Mouse (Mus musculus): ENCODE data around the gene Tmc5. TPM values are rescaled to one million over a fixed set of nuclear protein-coding genes. Genes with fewer than 3 reads are reported as not detected.

The Tmc5 gene
- total and polyA plus RNA-seq, 3 experiments = not detected

DNA sequence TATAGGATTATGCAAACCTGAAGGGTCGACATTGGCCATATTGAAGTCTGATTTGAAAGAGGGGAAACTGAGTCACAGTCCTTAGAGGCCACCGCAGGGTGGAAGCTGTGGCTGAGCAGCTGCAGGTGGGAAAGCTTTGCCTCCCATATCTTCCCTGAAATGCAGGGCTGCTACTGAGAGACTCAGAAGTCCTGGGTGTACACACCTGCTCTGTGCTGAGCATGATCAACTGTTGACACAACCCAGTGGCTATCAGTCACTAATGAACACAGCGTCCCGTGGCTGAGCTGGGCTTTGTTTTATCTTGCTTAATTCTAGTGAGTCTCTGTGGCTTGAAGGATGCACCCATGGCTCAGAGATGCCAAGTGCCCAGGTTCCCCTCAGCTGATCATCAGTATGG, 53.0 kb downstream of the Tmc5 start:
- H3K4me3 ChIP-seq (ENCODE audit: control insufficient read depth in 1 of 2, insufficient read depth in 1 of 2, low read depth in 2 of 2, low read length in 2 of 2) = no peak overlapping the region
- no peak overlapping the region for H3K9ac ChIP-seq (ENCODE audit: control insufficient read depth, low read depth, low read length, poor library complexity, severe bottlenecking)
- H3K4me1 ChIP-seq (ENCODE audit: control insufficient read depth in 1 of 2, insufficient read depth in 2 of 2, low read length in 2 of 2) = no peaks in the 10 kb centered on the region
- H3K79me2 ChIP-seq (ENCODE audit: control insufficient read depth, insufficient read depth, low read length, poor library complexity) = no peaks in the 10 kb centered on the region
- no peaks in the 10 kb centered on the region for H3K9me3 ChIP-seq (replicated peaks; ENCODE audit: insufficient read depth, low read length)
- no peaks in the 10 kb centered on the region for H3K27me3 ChIP-seq (ENCODE audit: control insufficient read depth in 1 of 2, insufficient read depth in 2 of 2, low read length in 2 of 2)
- TF ChIP-seq MYB (IDR thresholded peaks at IDR 0.05; ENCODE audit: low read depth, low read length) = no peak
- TF ChIP-seq UBTF (IDR thresholded peaks at IDR 0.05; ENCODE audit: borderline replicate concordance, insufficient read depth, low read depth, low read length) = no peak
- no peak for TF ChIP-seq POLR2AphosphoS2 (IDR thresholded peaks at IDR 0.05; ENCODE audit: low read length)
- no peak for TF ChIP-seq ETS1 (IDR thresholded peaks at IDR 0.05; ENCODE audit: low read depth, low read length)
- no peak for TF ChIP-seq HCFC1 (IDR thresholded peaks at IDR 0.05; ENCODE audit: low read depth, low read length)
- no peak for TF ChIP-seq GABPA (IDR thresholded peaks at IDR 0.05; ENCODE audit: low read depth, low read length)
- no peak for TF ChIP-seq SIN3A (IDR thresholded peaks at IDR 0.05; ENCODE audit: low read length)
- no peak for TF ChIP-seq GATA1 (IDR thresholded peaks at IDR 0.05; ENCODE audit: low read depth, low read length)
- TF ChIP-seq TBP (IDR thresholded peaks at IDR 0.05; ENCODE audit: low read depth, low read length) = no peak
- no peak for TF ChIP-seq MAZ (IDR thresholded peaks at IDR 0.05; ENCODE audit: low read depth, low read length)
- no peak for TF ChIP-seq USF1 (IDR thresholded peaks at IDR 0.05; ENCODE audit: low read depth, low read length)
- TF ChIP-seq KAT2A (conservative IDR thresholded peaks at IDR 0.05; ENCODE audit: low read depth, low read length) = no peak
- TF ChIP-seq JUND (IDR thresholded peaks at IDR 0.05; ENCODE audit: low read depth, low read length) = no peak
- no peak for TF ChIP-seq POLR2A (IDR thresholded peaks at IDR 0.05; ENCODE audit: control insufficient read depth in 1 of 2, insufficient read depth in 1 of 2, low read depth in 1 of 2, low read length in 2 of 2, poor library complexity in 1 of 2)
- TF ChIP-seq MYC (IDR thresholded peaks at IDR 0.05; ENCODE audit: low read depth, low read length) = no peak
- no peak for TF ChIP-seq CHD2 (IDR thresholded peaks at IDR 0.05; ENCODE audit: low read length)
- no peak for TF ChIP-seq MEF2A (IDR thresholded peaks at IDR 0.05; ENCODE audit: extremely low read depth, insufficient replicate concordance, low read depth, low read length, poor library complexity, severe bottlenecking)
- no peak overlapping the region for H3K27ac ChIP-seq (ENCODE audit: control insufficient read depth, low read depth, low read length)
- no peak for DNase-seq (ENCODE audit: low read depth, low spot score)
- H3K36me3 ChIP-seq (ENCODE audit: control insufficient read depth in 1 of 2, insufficient read depth in 2 of 2, low read length in 2 of 2) = no peaks in the 10 kb centered on the region

DNA sequence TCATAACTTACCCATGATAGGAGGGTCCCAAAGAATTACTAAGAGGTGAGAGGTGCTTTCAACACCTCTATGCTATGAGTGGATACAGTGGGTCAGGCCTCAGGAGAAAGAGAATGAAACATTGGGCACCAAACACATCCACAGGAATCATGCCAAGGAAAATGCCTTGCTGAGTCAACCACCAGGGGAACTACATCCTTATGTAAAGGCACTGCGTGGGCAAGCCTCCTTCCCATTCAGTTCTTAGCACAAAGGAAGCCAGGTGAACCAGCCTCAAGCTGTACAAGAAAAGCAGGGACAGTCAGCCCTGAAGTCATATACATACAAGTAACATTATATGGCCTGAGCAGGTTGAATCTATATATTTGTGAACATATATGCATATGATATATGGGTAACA, 53.8 kb downstream of the Tmc5 start:
- DNase-seq (ENCODE audit: low read depth, low spot score) = no peak
- no peak overlapping the region for H3K9ac ChIP-seq (ENCODE audit: control insufficient read depth, low read depth, low read length, poor library complexity, severe bottlenecking)
- H3K27ac ChIP-seq (ENCODE audit: control insufficient read depth, low read depth, low read length) = no peak overlapping the region
- no peaks in the 10 kb centered on the region for H3K27me3 ChIP-seq (ENCODE audit: control insufficient read depth in 1 of 2, insufficient read depth in 2 of 2, low read length in 2 of 2)
- TF ChIP-seq RCOR1 (IDR thresholded peaks at IDR 0.05; ENCODE audit: low read depth, low read length) = no peak
- TF ChIP-seq POLR2A (IDR thresholded peaks at IDR 0.05; ENCODE audit: control insufficient read depth in 1 of 2, insufficient read depth in 1 of 2, low read depth in 1 of 2, low read length in 2 of 2, poor library complexity in 1 of 2) = no peak
- no peak for TF ChIP-seq ZKSCAN1 (IDR thresholded peaks at IDR 0.05; ENCODE audit: low read depth, low read length)
- TF ChIP-seq ZMIZ1 (IDR thresholded peaks at IDR 0.05; ENCODE audit: low read depth, low read length) = no peak
- no peak for TF ChIP-seq ELF1 (IDR thresholded peaks at IDR 0.05; ENCODE audit: low read depth, low read length)
- TF ChIP-seq MYC (IDR thresholded peaks at IDR 0.05; ENCODE audit: low read depth, low read length) = no peak
- no peak for TF ChIP-seq MXI1 (IDR thresholded peaks at IDR 0.05; ENCODE audit: low read depth, low read length)
- H3K36me3 ChIP-seq (ENCODE audit: control insufficient read depth in 1 of 2, insufficient read depth in 2 of 2, low read length in 2 of 2) = no peaks in the 10 kb centered on the region
- no peaks in the 10 kb centered on the region for H3K9me3 ChIP-seq (replicated peaks; ENCODE audit: insufficient read depth, low read length)
- no peaks in the 10 kb centered on the region for H3K79me2 ChIP-seq (ENCODE audit: control insufficient read depth, insufficient read depth, low read length, poor library complexity)
- H3K4me1 ChIP-seq (ENCODE audit: control insufficient read depth in 1 of 2, insufficient read depth in 2 of 2, low read length in 2 of 2) = no peaks in the 10 kb centered on the region
- no peak overlapping the region for H3K4me3 ChIP-seq (ENCODE audit: control insufficient read depth in 1 of 2, insufficient read depth in 1 of 2, low read depth in 2 of 2, low read length in 2 of 2)
